Mouse (Mus musculus) MEL (cell line): ENCODE data around the gene Morn3. TPM values are rescaled to one million over a fixed set of nuclear protein-coding genes. Genes with fewer than 3 reads are reported as not detected.

Experiments
- DNase-seq: peaks from one replicate; pipeline ENCODE4 v3.0.0; 2011; ENCODE audit warnings: low read depth, low spot score
- H3K27ac ChIP-seq: 2 replicates; pipeline ENCODE4 v1.5.1; 2012; ENCODE audit warnings: low read depth, mild to moderate bottlenecking, control low read depth, low read length, moderate library complexity; ENCODE audit not compliant: control insufficient read depth
- H3K27me3 ChIP-seq, 2 experiments: fragments of 150-350 bp in 1 of 2; sonication (generic) in 1 of 2; 2 replicates each; pipeline ENCODE4 v1.6.1; 2012; ENCODE audit warnings: low read length in 2 of 2, mild to moderate bottlenecking in 2 of 2, improper control_type of control experiment in 1 of 2, moderate library complexity in 1 of 2; ENCODE audit not compliant: insufficient read depth in 2 of 2, control insufficient read depth in 1 of 2
- H3K36me3 ChIP-seq, 2 experiments: 2 replicates each; pipeline ENCODE4 v1.6.1; 2012 to 2014; ENCODE audit warnings: low read length in 2 of 2, improper control_type of control experiment in 1 of 2, inconsistent platforms in 1 of 2, mild to moderate bottlenecking in 1 of 2; ENCODE audit not compliant: insufficient read depth in 2 of 2, control insufficient read depth in 1 of 2
- H3K4me1 ChIP-seq, 2 experiments: fragments of 150-350 bp in 1 of 2; sonication (generic) in 1 of 2; 2 replicates each; pipeline ENCODE4 v1.6.1; 2012; ENCODE audit warnings: low read length in 2 of 2, improper control_type of control experiment in 1 of 2, mild to moderate bottlenecking in 1 of 2; ENCODE audit not compliant: insufficient read depth in 2 of 2, control insufficient read depth in 1 of 2
- H3K4me3 ChIP-seq, 2 experiments: fragments of 150-350 bp in 1 of 2; sonication (generic) in 1 of 2; 2 replicates each; pipeline ENCODE4 v1.5.1; 2012; ENCODE audit warnings: low read depth in 2 of 2, low read length in 2 of 2, mild to moderate bottlenecking in 2 of 2, moderate library complexity in 2 of 2, control low read depth in 1 of 2, improper control_type of control experiment in 1 of 2; ENCODE audit not compliant: control insufficient read depth in 1 of 2, insufficient read depth in 1 of 2
- H3K79me2 ChIP-seq: 2 replicates; pipeline ENCODE4 v1.6.1; 2012; ENCODE audit warnings: mild to moderate bottlenecking, low read length, moderate library complexity; ENCODE audit not compliant: control insufficient read depth, poor library complexity, insufficient read depth
- H3K9ac ChIP-seq: 2 replicates; pipeline ENCODE4 v1.6.1; 2012; ENCODE audit warnings: low read depth, mild to moderate bottlenecking, control low read depth, low read length, moderate library complexity; ENCODE audit not compliant: control insufficient read depth, poor library complexity, severe bottlenecking
- H3K9me3 ChIP-seq: fragments of 150-350 bp; sonication (generic); replicated peaks from 2 replicates; pipeline ENCODE4 v1.6.1; 2012; ENCODE audit warnings: mild to moderate bottlenecking, low read length, improper control_type of control experiment, moderate library complexity; ENCODE audit not compliant: insufficient read depth
- BHLHE40 ChIP-seq: IDR thresholded peaks from 2 replicates; pipeline ENCODE4 v1.6.1; 2012; ENCODE audit warnings: low read depth, mild to moderate bottlenecking, inconsistent platforms, low read length, improper control_type of control experiment, borderline replicate concordance
- CHD1 ChIP-seq: IDR thresholded peaks from 2 replicates; pipeline ENCODE4 v1.6.1; 2012; ENCODE audit warnings: low read depth, mild to moderate bottlenecking, inconsistent platforms, low read length, improper control_type of control experiment
- CHD2 ChIP-seq: IDR thresholded peaks from 2 replicates; pipeline ENCODE4 v1.6.1; 2011; ENCODE audit warnings: low read length, improper control_type of control experiment
- CTCF ChIP-seq, 3 experiments: IDR thresholded peaks in 2 of 3; conservative IDR thresholded peaks in 1 of 3; 2 replicates each; pipeline ENCODE4 v1.5.1; 2011 to 2012; ENCODE audit warnings: low read length in 3 of 3, low read depth in 2 of 3, mild to moderate bottlenecking in 2 of 3, improper control_type of control experiment in 1 of 3, inconsistent platforms in 1 of 3, mixed read lengths in 1 of 3, moderate library complexity in 1 of 3; ENCODE audit not compliant: control insufficient read depth in 1 of 3, insufficient read depth in 1 of 3, poor library complexity in 1 of 3, severe bottlenecking in 1 of 3
- E2F4 ChIP-seq: IDR thresholded peaks from 2 replicates; pipeline ENCODE4 v1.6.1; 2011; ENCODE audit warnings: low read depth, low read length, improper control_type of control experiment, borderline replicate concordance
- EP300 ChIP-seq, 2 experiments: IDR thresholded peaks; 2 replicates each; pipeline ENCODE4 v1.6.1; 2011; ENCODE audit warnings: improper control_type of control experiment in 2 of 2, low read length in 2 of 2, low read depth in 1 of 2, mild to moderate bottlenecking in 1 of 2
- ETS1 ChIP-seq: IDR thresholded peaks from 2 replicates; pipeline ENCODE4 v1.6.1; 2012; ENCODE audit warnings: low read depth, mild to moderate bottlenecking, inconsistent platforms, low read length, improper control_type of control experiment, moderate library complexity
- GATA1 ChIP-seq: IDR thresholded peaks from 2 replicates; pipeline ENCODE4 v1.6.1; 2011; ENCODE audit warnings: low read depth, low read length, improper control_type of control experiment
- HCFC1 ChIP-seq: IDR thresholded peaks from 2 replicates; pipeline ENCODE4 v1.6.1; 2012; ENCODE audit warnings: low read depth, mild to moderate bottlenecking, inconsistent platforms, low read length, improper control_type of control experiment, moderate library complexity
- JUND ChIP-seq: IDR thresholded peaks from 2 replicates; pipeline ENCODE4 v1.6.1; 2011; ENCODE audit warnings: low read depth, mild to moderate bottlenecking, improper control_type of control experiment, low read length
- KAT2A ChIP-seq: conservative IDR thresholded peaks from 2 replicates; pipeline ENCODE4 v1.6.1; 2012; ENCODE audit warnings: low read depth, low read length, improper control_type of control experiment, inconsistent platforms
- MAFK ChIP-seq: IDR thresholded peaks from 2 replicates; pipeline ENCODE4 v1.6.1; 2011; ENCODE audit warnings: low read depth, mild to moderate bottlenecking, low read length, improper control_type of control experiment, borderline replicate concordance
- MAX ChIP-seq: IDR thresholded peaks from 2 replicates; pipeline ENCODE4 v1.6.1; 2011; ENCODE audit warnings: low read length, improper control_type of control experiment
- MXI1 ChIP-seq: IDR thresholded peaks from 2 replicates; pipeline ENCODE4 v1.6.1; 2011; ENCODE audit warnings: mild to moderate bottlenecking, low read depth, low read length, improper control_type of control experiment
- MYB ChIP-seq: IDR thresholded peaks from 2 replicates; pipeline ENCODE4 v1.6.1; 2011; ENCODE audit warnings: mild to moderate bottlenecking, low read depth, low read length, improper control_type of control experiment
- MYC ChIP-seq: IDR thresholded peaks from 2 replicates; pipeline ENCODE4 v1.6.1; 2011; ENCODE audit warnings: low read depth, mild to moderate bottlenecking, low read length, improper control_type of control experiment, moderate library complexity
- NELFE ChIP-seq: IDR thresholded peaks from 2 replicates; pipeline ENCODE4 v1.6.1; 2011; ENCODE audit warnings: low read depth, low read length, improper control_type of control experiment
- NRF1 ChIP-seq: IDR thresholded peaks from 2 replicates; pipeline ENCODE4 v1.6.1; 2014; ENCODE audit warnings: low read depth, mild to moderate bottlenecking, inconsistent platforms, low read length, improper control_type of control experiment, moderate library complexity; ENCODE audit not compliant: poor library complexity, insufficient read depth, severe bottlenecking
- POLR2A ChIP-seq, 2 experiments: IDR thresholded peaks; 2 replicates each; pipeline ENCODE4 v1.6.1; 2011 to 2012; ENCODE audit warnings: low read length in 2 of 2, mild to moderate bottlenecking in 2 of 2, control low read depth in 1 of 2, improper control_type of control experiment in 1 of 2, low read depth in 1 of 2, moderate library complexity in 1 of 2; ENCODE audit not compliant: control insufficient read depth in 1 of 2, insufficient read depth in 1 of 2, poor library complexity in 1 of 2
- POLR2AphosphoS2 ChIP-seq: IDR thresholded peaks from 2 replicates; pipeline ENCODE4 v1.6.1; 2011; ENCODE audit warnings: low read length, improper control_type of control experiment
- RAD21 ChIP-seq: IDR thresholded peaks from 2 replicates; pipeline ENCODE4 v1.6.1; 2011; ENCODE audit warnings: mild to moderate bottlenecking, low read depth, low read length, improper control_type of control experiment
- SIN3A ChIP-seq: IDR thresholded peaks from 2 replicates; pipeline ENCODE4 v1.6.1; 2012; ENCODE audit warnings: low read length, improper control_type of control experiment, inconsistent platforms
- SMC3 ChIP-seq: IDR thresholded peaks from 2 replicates; pipeline ENCODE4 v1.6.1; 2011; ENCODE audit warnings: low read depth, low read length, improper control_type of control experiment
- TBP ChIP-seq: IDR thresholded peaks from 2 replicates; pipeline ENCODE4 v1.8.0; 2011; ENCODE audit warnings: low read depth, low read length, improper control_type of control experiment
- TCF12 ChIP-seq: IDR thresholded peaks from 2 replicates; pipeline ENCODE4 v1.6.1; 2014; ENCODE audit warnings: low read depth, mild to moderate bottlenecking, inconsistent platforms, low read length, improper control_type of control experiment, moderate library complexity
- UBTF ChIP-seq: IDR thresholded peaks from 2 replicates; pipeline ENCODE4 v1.6.1; 2012; ENCODE audit warnings: low read depth, mild to moderate bottlenecking, inconsistent platforms, low read length, improper control_type of control experiment, moderate library complexity, borderline replicate concordance; ENCODE audit not compliant: insufficient read depth
- USF1 ChIP-seq: IDR thresholded peaks from 2 replicates; pipeline ENCODE4 v1.6.1; 2014; ENCODE audit warnings: low read depth, mild to moderate bottlenecking, inconsistent platforms, low read length, improper control_type of control experiment, moderate library complexity
- ZC3H11A ChIP-seq: IDR thresholded peaks from 2 replicates; pipeline ENCODE4 v1.6.1; 2012; ENCODE audit warnings: low read depth, mild to moderate bottlenecking, inconsistent platforms, low read length, improper control_type of control experiment
- ZKSCAN1 ChIP-seq: IDR thresholded peaks from 2 replicates; pipeline ENCODE4 v1.6.1; 2012; ENCODE audit warnings: low read depth, mild to moderate bottlenecking, inconsistent platforms, low read length, improper control_type of control experiment, moderate library complexity
- ZMIZ1 ChIP-seq: IDR thresholded peaks from 2 replicates; pipeline ENCODE4 v1.6.1; 2012; ENCODE audit warnings: low read depth, mild to moderate bottlenecking, inconsistent platforms, low read length, improper control_type of control experiment, moderate library complexity
- ZNF384 ChIP-seq: IDR thresholded peaks from 2 replicates; pipeline ENCODE4 v1.6.1; 2012; ENCODE audit warnings: low read depth, mild to moderate bottlenecking, inconsistent platforms, low read length, improper control_type of control experiment
- polyA plus RNA-seq, 2 experiments: library from polyadenylated mRNA; stranded (reverse) in 1 of 2; unstranded in 1 of 2; fragments of >175 nt in 1 of 2; fragments of >200 nt in 1 of 2; gene quantifications; 2 replicates each; pipeline versions ENCODE4 v1.2.1 to v1.2.4; 2012; ENCODE audit warnings: low replicate concordance in 2 of 2, low read depth in 1 of 2; ENCODE audit not compliant: insufficient read length in 2 of 2, insufficient read depth in 1 of 2, missing spikeins in 1 of 2
- total RNA-seq: library from RNA; depleted of rRNA; stranded (reverse); fragments of 300-350 nt; gene quantifications from 2 replicates; pipeline ENCODE4 v1.2.3, GENCODE M21; 2012

Morn3 gene
- total and polyA plus RNA-seq, 3 experiments, result not detected

DNA sequence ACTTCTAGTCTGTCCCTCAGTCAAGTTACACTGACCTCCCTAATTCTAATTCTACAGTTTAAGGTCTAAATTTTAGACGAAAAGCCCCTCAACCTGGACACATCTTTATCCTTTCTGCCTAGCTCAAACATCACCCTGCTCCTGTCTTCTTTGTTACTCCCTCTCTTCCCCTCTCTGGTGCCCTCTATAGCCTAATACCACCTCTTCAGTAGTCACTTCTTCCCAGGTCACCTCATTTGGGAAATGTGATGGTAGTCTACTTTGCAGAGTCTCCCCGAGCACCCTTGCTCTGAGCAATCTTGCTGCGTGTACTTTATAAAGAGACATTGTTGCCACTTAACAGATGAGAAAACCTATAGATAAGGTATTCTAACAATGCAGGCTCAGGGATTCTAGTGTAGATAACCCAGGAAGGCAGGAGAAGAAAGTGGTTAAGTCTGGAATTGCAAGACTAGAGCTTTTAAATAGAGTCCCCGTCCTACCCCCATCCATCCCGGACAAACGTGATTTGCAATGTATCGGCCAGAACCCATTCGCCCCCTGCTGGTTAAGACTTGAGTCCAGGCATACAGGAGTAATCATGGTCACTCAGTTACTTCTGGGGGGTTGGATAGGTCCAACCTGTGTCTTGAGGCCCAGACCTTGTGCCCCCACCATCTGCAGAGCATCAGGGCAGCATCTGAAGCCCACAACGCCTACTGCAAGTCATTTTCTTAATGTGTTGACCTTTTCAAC is 1.1 kb downstream of the Morn3 start:
- Histone ChIP-seq H3K79me2 (no peaks in the 10 kb centered on the region), H3K36me3 (no peaks in the 10 kb centered on the region), H3K27me3 (peaks cover 2 to 3% of the 10 kb centered on the region in 2 experiments; a peak in 2 of 4 replicates)
- DNase-seq, result peak; percentile 58
- TF ChIP-seq RAD21, result peak; percentile 50
- no peak for TF ChIP-seq KAT2A
- 0 out of 2 replicates have a peak, but pooled peaks have one; percentile 30 for TF ChIP-seq ZC3H11A
- peak; percentile 77 for TF ChIP-seq SMC3
- TF ChIP-seq CTCF (IDR thresholded peaks at IDR 0.05 in 2 of 3, conservative IDR thresholded peaks at IDR 0.05 in 1 of 3; ENCODE audit: control insufficient read depth in 1 of 3, insufficient read depth in 1 of 3, low read depth in 2 of 3, low read length in 3 of 3, poor library complexity in 1 of 3, severe bottlenecking in 1 of 3), result peak; percentile 66 to 72 (median 69)
- no peak for TF ChIP-seq E2F4
- TF ChIP-seq, all 39 proteins: peak for 4
- H3K27ac ChIP-seq, result no peak overlapping the region
- H3K9me3 ChIP-seq, result no peaks in the 10 kb centered on the region
- no peaks in the 10 kb centered on the region for H3K4me1 ChIP-seq
- no peak overlapping the region for H3K4me3 ChIP-seq
- H3K9ac ChIP-seq, result no peak overlapping the region

DNA sequence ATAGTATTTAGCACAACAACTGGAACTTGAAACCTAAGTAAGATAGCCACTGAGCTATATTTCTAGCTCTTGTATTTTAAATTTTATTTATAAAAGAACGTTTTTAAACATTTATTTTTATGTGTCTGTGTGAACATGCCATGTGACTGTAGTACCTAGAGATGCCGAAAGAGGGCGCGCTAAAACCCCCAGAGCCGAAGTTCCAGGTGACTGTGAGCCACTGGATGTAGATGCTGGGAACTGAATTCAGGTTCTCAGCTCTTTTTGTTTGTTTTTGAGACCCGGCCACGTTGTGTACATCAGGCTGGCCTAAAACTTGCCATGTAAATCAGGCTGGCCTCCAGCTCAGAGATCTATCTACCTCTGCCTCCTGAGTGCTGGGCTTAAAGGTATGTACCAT is 3.0 kb downstream of the Morn3 start:
- Histone ChIP-seq H3K27me3 (peaks cover 2 to 3% of the 10 kb centered on the region in 2 experiments; a peak in 2 of 4 replicates), H3K4me1 (peaks cover 0 to 1% of the 10 kb centered on the region in 2 experiments; a peak in 2 of 4 replicates), H3K9me3 (no peaks in the 10 kb centered on the region), H3K27ac (no peak overlapping the region), H3K4me3 (no peak overlapping the region), H3K9ac (no peak overlapping the region), H3K36me3 (peaks cover 0 to 2% of the 10 kb centered on the region in 2 experiments; a peak in 1 of 4 replicates), H3K79me2 (no peaks in the 10 kb centered on the region)
- DNase-seq, result peak; percentile 75
- TF ChIP-seq MYC, result peak; percentile 65; the same call in 1 of the 2 replicates
- peak; percentile 80 for TF ChIP-seq USF1
- no peak for TF ChIP-seq MYB
- TF ChIP-seq JUND, result no peak
- no peak for TF ChIP-seq POLR2AphosphoS2
- no peak for TF ChIP-seq NRF1
- TF ChIP-seq NELFE, result no peak
- no peak for TF ChIP-seq CHD2
- TF ChIP-seq BHLHE40, result no peak
- no peak for TF ChIP-seq UBTF
- no peak for TF ChIP-seq ZKSCAN1
- no peak for TF ChIP-seq MXI1
- TF ChIP-seq CTCF (IDR thresholded peaks at IDR 0.05 in 2 of 3, conservative IDR thresholded peaks at IDR 0.05 in 1 of 3; ENCODE audit: control insufficient read depth in 1 of 3, insufficient read depth in 1 of 3, low read depth in 2 of 3, low read length in 3 of 3, poor library complexity in 1 of 3, severe bottlenecking in 1 of 3), result peak; percentile 71 to 82 (median 80)
- no peak for TF ChIP-seq CHD1
- no peak for TF ChIP-seq E2F4
- TF ChIP-seq SMC3, result peak; percentile 43
- TF ChIP-seq SIN3A, result no peak
- no peak; the same call in 1 of the 2 replicates for TF ChIP-seq MAX
- no peak for TF ChIP-seq HCFC1
- TF ChIP-seq ZNF384, result no peak
- TF ChIP-seq MAFK, result no peak
- TF ChIP-seq TCF12, result no peak
- TF ChIP-seq ETS1, result no peak
- peak; percentile 24; the same call in 1 of the 2 replicates for TF ChIP-seq RAD21
- no peak for TF ChIP-seq POLR2A (IDR thresholded peaks at IDR 0.05; ENCODE audit: control insufficient read depth in 1 of 2, insufficient read depth in 1 of 2, low read depth in 1 of 2, low read length in 2 of 2, poor library complexity in 1 of 2)
- TF ChIP-seq TBP, result no peak
- TF ChIP-seq EP300 (IDR thresholded peaks at IDR 0.05; ENCODE audit: low read depth in 1 of 2, low read length in 2 of 2), result no peak
- TF ChIP-seq ZMIZ1, result no peak
- no peak for TF ChIP-seq GATA1
